Mouse (Mus musculus) thymus, postnatal 10 days (tissue): ENCODE data around the gene Mcidas.

ENCODE experiments used
- DNase-seq, 2 experiments: peaks; one replicate each; pipeline ENCODE4 v3.0.0; 2021; ENCODE audit warnings: low spot score in 2 of 2

Gene Mcidas

DNA sequence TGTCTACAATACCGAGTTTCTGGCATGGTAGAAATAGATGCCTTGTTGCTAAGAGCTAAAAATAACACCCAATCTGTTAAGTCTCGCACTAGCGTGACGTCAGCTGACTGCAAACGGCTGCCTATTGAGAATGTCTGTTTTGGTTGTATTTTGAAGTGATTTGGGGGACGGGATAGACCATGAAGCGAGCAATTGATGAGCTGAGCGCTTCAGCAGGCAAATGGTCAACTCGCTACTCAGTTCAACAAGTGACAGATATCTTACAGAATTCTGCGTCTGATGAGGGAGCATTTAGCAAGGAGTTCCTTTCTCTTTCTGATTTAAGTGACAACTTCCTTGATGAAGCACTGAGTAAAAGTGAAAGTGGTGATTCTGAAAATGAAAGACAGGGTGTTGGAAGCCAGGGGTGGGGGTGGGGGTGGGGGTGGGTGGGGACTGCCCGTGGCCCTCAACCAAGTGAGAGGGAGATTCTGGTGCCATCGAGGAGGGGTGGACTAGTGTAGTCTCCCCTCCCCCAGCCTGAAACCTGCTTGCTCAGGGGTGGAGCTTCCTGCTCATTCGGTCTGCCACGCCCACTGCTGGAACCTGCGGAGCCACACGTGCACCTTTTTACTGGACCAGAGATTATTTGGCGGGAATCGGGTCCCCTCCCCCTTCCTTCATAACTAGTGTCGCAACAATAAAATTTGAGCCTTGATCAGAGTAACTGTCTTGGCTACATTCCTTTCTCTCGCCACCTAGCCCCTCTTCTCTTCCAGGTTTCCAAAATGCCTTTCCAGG, 19.7 kb downstream of the Mcidas start:
- DNase-seq = peak in 1 of 2 experiments; percentile 18

DNA sequence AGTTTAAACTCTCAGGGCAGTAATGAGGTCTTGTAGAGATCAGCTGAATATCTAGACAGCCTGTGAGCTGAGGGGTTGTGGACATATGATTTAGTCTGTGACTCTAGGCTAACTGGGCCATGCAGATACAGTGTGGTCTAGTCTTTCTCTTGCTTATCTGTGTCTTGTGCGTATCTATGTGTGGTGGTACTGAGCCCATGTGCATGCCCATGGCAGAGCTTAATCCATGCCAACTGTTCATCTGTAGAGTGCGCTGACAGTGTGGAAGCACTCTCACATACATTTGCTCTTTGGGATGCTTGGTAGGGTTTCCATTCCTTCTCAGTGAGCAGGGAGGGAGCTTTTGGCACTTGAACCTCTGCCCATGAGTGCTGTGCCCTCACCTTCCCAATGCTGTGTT, 27.9 kb downstream of the Mcidas start:
- DNase-seq = no peak

DNA sequence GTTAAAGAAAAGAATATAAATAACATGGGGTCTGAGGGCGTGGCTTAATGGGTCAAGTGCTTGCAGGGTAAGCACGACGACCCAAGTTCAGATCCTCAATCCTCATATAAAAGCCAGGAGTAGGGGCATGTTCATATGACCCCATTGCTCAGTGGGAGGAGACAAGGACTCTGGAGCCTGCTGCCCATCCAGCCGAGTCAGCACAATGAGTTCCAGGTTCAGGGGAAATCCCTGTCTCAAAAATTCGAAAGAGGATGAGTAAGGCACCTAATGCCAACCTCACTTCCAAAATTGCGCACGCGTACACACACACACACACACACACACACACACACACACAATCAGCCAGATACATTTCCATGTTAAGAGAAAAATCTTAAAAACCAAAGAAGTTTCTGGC, 28.8 kb downstream of the Mcidas start:
- DNase-seq = no peak

DNA sequence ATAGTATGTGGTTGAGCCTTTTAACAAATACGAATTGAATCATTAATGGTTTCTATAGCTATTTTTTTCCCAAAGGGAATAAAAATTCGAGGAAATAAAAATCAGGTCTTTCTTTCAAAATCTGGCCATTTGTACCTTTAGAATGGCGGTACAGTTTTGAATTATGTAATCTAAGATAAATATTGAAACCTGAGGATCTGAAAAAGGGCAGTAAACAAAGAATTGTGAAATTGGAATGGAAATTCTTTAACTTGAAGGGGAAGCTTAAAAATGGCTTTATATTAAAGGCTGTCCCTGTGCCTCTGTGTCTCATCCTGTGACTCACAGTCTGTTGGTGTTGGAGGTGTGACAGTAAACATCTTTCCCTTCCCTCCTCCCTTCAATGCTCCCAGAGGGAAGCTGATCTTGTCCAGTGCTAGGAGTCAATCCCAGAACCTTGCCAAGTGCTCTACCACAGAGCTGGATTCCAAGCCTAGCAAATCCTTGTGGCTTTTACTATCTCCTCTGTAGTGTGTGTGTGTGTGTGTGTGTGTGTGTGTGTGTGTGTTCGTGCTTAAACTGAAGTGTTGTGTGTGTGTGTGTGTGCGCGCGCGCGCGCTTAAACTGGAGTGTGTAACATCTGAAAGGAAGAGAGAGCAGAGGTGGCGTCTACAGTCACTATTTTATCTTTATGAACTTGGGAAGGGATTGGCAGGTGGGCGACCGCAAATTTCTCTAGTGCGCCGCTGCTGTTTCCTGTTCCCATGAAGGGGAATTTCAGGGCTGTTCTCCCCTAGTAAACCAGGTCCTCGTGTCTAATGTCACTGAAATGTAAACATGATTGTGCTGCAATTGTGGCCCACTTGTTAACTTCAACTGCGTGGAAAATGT, 29.9 kb downstream of the Mcidas start:
- peak; percentile 28 to 36 for DNase-seq

- no peak for DNase-seq
These were observed 37.7 kb downstream of the Mcidas start for GRCm38 (mm10) chr13:113031351-113031750.

- DNase-seq = peak; percentile 26 to 56
These were observed 38.3 kb downstream of the Mcidas start for GRCm38 (mm10) chr13:113031792-113032571.

- DNase-seq = no peak
These were observed 39.2 kb downstream of the Mcidas start for GRCm38 (mm10) chr13:113032831-113033230.

DNA sequence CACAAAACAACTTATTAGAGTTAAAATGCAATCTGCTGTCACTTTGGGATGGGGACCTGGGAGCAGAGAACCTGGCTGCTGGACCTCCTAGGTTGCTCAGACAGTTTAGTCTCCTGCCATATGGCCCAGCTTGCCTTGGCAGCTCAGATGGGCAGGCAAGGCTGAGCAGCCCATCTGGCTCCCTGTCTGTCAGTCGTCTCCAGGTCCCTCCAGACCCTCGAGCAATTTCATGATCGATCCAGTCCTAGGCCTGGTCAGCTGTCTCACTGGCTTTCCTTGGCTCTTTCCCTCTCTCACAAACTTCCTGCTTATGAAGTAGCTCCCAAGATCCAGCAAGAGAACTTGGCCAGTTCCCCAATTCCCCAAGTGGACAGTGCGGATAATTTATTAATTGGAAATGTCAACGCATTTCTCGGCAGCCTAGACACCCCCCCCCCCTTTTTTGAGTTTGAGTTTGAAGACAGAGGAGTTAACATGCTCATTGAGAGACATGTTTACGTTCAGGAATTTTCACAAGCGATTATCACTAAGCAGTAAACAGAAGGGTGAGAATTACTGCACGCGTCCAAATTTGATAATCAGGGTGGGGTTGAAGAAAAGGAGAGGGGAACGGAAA, 40.7 kb downstream of the Mcidas start:
- DNase-seq = no peak

DNA sequence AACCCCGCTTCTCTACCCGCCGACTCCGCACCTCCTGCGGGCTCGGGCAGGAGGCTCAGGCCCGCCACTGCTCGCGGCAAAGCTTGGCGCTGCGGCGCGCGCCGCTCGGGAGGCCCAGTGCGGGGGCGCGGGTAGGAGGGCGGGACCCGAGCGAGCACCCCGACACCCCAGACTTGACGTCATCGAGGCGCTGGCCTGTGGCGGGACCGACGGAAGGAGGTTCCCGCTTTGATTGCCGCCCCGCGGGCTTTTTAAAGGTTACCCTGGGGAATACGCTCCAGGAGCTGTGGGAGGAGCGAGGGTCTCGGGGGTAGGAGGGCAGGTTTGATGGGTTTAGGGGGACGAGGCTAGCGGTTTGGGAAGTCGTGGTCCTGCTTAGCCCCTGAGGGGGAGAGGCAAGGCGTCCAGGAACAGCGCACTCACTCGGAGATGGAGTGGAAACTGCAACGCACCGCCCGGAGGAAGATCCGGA, 41.3 kb downstream of the Mcidas start, which contains the start of gene Cdc20b:
TSS of gene Cdc20b (plus strand) at position 162 of the 472 bp plus-strand sequence.
- DNase-seq = peak; percentile 78 to 80

GRCm38 (mm10) chr13:113035852-113036251, 42.2 kb downstream of the Mcidas start:
- DNase-seq = peak; percentile 67 to 86

GRCm38 (mm10) chr13:113044876-113045275, 51.2 kb downstream of the Mcidas start:
- DNase-seq = no peak

DNA sequence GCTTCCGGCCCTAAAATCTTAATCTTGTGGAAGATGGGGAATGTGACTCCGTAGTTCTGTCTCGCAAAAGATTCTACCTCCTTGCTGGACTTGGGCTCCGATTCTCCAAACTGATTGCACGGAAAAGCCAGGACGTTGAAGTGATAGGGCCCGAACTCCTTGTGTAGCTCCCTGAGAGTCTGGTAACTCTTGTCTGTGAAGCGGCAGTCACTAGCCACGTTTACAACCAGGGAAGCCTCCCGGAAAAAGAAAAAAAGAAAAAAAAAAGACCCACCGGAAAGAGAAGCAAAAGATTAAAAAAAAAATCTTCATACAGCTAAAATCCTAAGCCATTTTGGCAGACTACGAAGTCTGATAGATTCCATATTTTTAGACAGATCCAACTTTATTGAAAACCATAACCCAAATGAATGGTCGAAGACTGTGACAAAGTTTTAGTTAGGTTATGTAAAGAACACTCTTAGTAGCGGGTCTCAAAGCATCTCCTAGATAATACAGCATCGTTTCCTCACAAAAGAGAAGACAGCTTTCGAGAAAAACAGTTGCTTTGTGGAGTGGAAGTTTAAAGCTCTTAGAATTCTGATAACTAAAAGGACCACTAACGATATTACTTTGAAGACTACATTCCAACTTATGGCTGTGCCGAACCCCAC, 51.9 kb downstream of the Mcidas start:
- no peak for DNase-seq

DNA sequence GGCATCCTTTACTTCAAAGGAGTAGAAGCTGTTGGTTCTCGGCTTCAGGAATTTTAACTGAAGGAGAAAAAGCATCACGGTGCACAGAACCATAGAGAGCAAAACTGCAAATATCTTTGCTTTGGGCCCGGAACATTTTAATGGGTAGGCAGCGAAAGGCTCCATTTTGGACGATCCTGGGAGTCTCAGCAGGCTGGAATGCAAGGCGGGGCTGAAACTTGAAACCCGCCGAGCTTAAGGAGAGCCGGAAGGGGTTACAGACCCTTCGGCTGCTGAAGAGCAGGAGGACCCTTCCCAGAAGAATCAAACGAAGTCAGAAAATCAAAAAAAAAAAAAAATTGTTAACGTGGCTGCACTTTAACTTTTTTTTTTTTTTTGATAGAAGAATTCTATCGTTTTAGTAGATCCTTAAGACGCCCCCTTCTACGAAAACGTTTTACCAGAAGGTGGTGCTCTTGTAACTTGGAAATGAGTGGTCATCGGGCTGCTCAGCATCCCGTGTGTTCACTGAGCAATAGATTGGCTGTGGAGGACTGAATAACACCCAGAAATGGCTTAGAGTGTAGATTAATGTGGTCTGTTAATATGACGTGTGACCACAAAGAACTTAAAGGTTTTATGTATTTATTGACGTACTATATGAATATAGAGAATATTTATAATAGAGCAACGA, 52.7 kb downstream of the Mcidas start, which contains the start of gene Gpx8:
TSS of gene Gpx8 (minus strand) at position 200 of the 673 bp plus-strand sequence.
- DNase-seq = peak in 1 of 2 experiments; percentile 64

GRCm38 (mm10) chr13:113047018-113047417, 53.4 kb downstream of the Mcidas start:
- DNase-seq = no peak

DNA sequence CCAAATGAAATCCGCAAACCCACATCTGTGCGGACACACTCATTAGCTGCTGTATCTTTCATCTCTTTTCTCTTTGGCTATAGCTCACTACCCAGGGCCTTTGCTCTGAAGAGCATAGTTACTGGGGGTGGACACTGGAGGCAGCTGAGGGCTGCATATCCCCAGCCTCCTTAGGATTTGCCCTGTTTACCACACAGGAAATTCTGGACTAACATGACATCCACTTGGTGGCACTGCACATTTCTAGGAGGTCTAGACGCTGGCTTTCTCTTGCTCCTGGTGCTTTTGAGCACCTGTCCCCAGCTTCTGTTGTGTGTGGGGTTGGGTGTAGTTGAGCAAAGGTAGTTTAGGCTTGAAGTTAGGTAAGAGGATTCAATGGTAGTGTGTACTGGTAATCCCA, 54.0 kb downstream of the Mcidas start:
- DNase-seq = no peak
